ENCODE assay signal across 27 mouse cellular contexts in the genomic region with DNA sequence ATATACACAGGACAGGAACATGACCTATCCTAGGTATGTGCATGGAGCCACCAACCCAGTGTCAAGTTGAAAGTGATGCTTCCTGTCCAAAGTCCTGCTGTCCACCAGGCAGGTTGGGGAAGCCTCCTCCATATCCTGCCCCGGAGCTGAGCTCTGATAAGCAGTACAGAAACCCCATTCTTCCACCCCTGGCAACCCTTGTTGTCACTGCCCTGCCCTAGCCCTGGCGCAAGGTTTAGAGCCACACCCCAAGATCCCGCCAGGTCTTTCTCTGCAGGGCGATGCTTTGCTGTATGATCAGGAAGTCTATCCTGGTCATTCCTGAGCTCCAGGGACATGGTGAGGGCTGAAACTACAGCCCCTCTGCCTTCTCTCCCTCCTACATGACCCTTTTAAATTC.
DNase-seq lines count a peak whose midpoint lies in the region; ATAC-seq and TF ChIP-seq lines count a peak whose summit lies in the region.
"Had no signal": no experiment of that assay in that cellular context is flagged by ENCODE, and none has a peak within 500 bp of the region (broad histone marks: within the 10 kb centered on the region; RNA-seq: fewer than 3 reads in every experiment).

No protein-coding gene starts in this region.

- no peak for DNase-seq in midbrain, embryonic 10.5 days (ENCODE audit: low spot score)
- no peak for DNase-seq in lung, postnatal 25 days (ENCODE audit: low spot score)
- no peak for DNase-seq in embryo, embryonic 11 days
- no peak for DNase-seq in kidney, postnatal 25 days
- DNase-seq: adrenal gland, adult 8-10 months; adrenal gland, postnatal 14 days; adrenal gland, postnatal 36 days; B cell, adult 2 months; cerebellum, adult 11-12 months; cerebellum, adult 2 months; cerebellum, adult 9-10 months; cerebellum, postnatal 10 days; cerebellum, postnatal 25 days had no signal

- no peaks in the 10 kb centered on the region for H3K36me3 ChIP-seq in midbrain, embryonic 10.5 days
- H3K36me3 ChIP-seq in midbrain, embryonic 16.5 days (ENCODE audit: control insufficient read depth, insufficient read depth, low read length) = no peaks in the 10 kb centered on the region
- H3K36me3 ChIP-seq in intestine, postnatal 0 days (ENCODE audit: control insufficient read depth, insufficient read depth) = no peaks in the 10 kb centered on the region
- no peaks in the 10 kb centered on the region for H3K36me3 ChIP-seq in stomach, embryonic 16.5 days (ENCODE audit: control insufficient read depth, insufficient read depth, low read length)
- H3K36me3 ChIP-seq: embryonic facial prominence, embryonic 13.5 days; embryonic facial prominence, embryonic 15.5 days; forebrain, embryonic 10.5 days; forebrain, embryonic 12.5 days; G1E had no signal

- H3K9ac ChIP-seq in midbrain, embryonic 16.5 days (ENCODE audit: low read depth, low read length) = no peak overlapping the region
- no peak overlapping the region for H3K9ac ChIP-seq in intestine, postnatal 0 days (ENCODE audit: low read depth, low read length)
- H3K9ac ChIP-seq in stomach, embryonic 16.5 days (ENCODE audit: low read length) = no peak overlapping the region
- H3K9ac ChIP-seq: embryonic facial prominence, embryonic 13.5 days; embryonic facial prominence, embryonic 15.5 days; forebrain, embryonic 12.5 days had no signal

- peaks cover 40% of the 10 kb centered on the region for H3K4me1 ChIP-seq in midbrain, embryonic 10.5 days
- H3K4me1 ChIP-seq in midbrain, embryonic 16.5 days (ENCODE audit: control insufficient read depth, insufficient read depth, low read length) = no peaks in the 10 kb centered on the region
- H3K4me1 ChIP-seq in intestine, postnatal 0 days (replicated peaks; ENCODE audit: control insufficient read depth, insufficient read depth, low read length) = no peaks in the 10 kb centered on the region
- H3K4me1 ChIP-seq in stomach, embryonic 16.5 days (ENCODE audit: control insufficient read depth, insufficient read depth, low read length) = peaks cover 16% of the 10 kb centered on the region

- 92% methylated on average over 4 of the region's 4 CpGs for WGBS in midbrain, embryonic 10.5 days
- 96% methylated on average over 4 of the region's 4 CpGs for WGBS in midbrain, embryonic 16.5 days
- 44% methylated on average over 4 of the region's 4 CpGs for WGBS in intestine, postnatal 0 days
- 72% methylated on average over 4 of the region's 4 CpGs for WGBS in stomach, embryonic 16.5 days

- H3K4me3 ChIP-seq in midbrain, embryonic 10.5 days = no peak overlapping the region
- H3K4me3 ChIP-seq in midbrain, embryonic 16.5 days (ENCODE audit: low read depth, low read length) = no peak overlapping the region
- no peak overlapping the region for H3K4me3 ChIP-seq in intestine, postnatal 0 days (ENCODE audit: low read depth, low read length)
- no peak overlapping the region for H3K4me3 ChIP-seq in stomach, embryonic 16.5 days (replicated peaks; ENCODE audit: low read length)
- H3K4me3 ChIP-seq: embryonic facial prominence, embryonic 13.5 days; embryonic facial prominence, embryonic 15.5 days; erythroblast, embryonic 14.5 days; forebrain, embryonic 10.5 days; forebrain, embryonic 12.5 days had no signal

- H3K9me3 ChIP-seq in midbrain, embryonic 10.5 days (replicated peaks) = no peaks in the 10 kb centered on the region; the same call in 1 of the 2 replicates
- no peaks in the 10 kb centered on the region for H3K9me3 ChIP-seq in midbrain, embryonic 16.5 days (replicated peaks; ENCODE audit: control insufficient read depth, low read length, poor library complexity, severe bottlenecking)
- H3K9me3 ChIP-seq in intestine, postnatal 0 days (ENCODE audit: control insufficient read depth) = no peaks in the 10 kb centered on the region
- H3K9me3 ChIP-seq in stomach, embryonic 16.5 days (replicated peaks; ENCODE audit: control insufficient read depth, low read length) = no peaks in the 10 kb centered on the region
- H3K9me3 ChIP-seq: embryonic facial prominence, embryonic 13.5 days; embryonic facial prominence, embryonic 15.5 days; forebrain, embryonic 10.5 days; forebrain, embryonic 12.5 days had no signal

- 0 out of 2 replicates have a peak overlapping the region, but pooled peaks have one; percentile 9 for H3K27ac ChIP-seq in midbrain, embryonic 10.5 days (replicated peaks)
- H3K27ac ChIP-seq in midbrain, embryonic 16.5 days (ENCODE audit: low read length) = no peak overlapping the region
- no peak overlapping the region; the same call in 1 of the 2 replicates for H3K27ac ChIP-seq in intestine, postnatal 0 days (ENCODE audit: low read depth, low read length)
- H3K27ac ChIP-seq in stomach, embryonic 16.5 days (ENCODE audit: low read length) = no peak overlapping the region
- H3K27ac ChIP-seq: embryonic facial prominence, embryonic 13.5 days; embryonic facial prominence, embryonic 15.5 days; forebrain, embryonic 10.5 days; forebrain, embryonic 12.5 days had no signal

- H3K4me2 ChIP-seq in midbrain, embryonic 16.5 days (ENCODE audit: low read length) = no peak overlapping the region
- no peak overlapping the region for H3K4me2 ChIP-seq in intestine, postnatal 0 days (replicated peaks; ENCODE audit: low read depth)
- H3K4me2 ChIP-seq in stomach, embryonic 16.5 days (ENCODE audit: low read depth, low read length) = no peak overlapping the region
- H3K4me2 ChIP-seq: embryonic facial prominence, embryonic 13.5 days; embryonic facial prominence, embryonic 15.5 days; forebrain, embryonic 12.5 days had no signal

- peaks cover 35% of the 10 kb centered on the region for H3K27me3 ChIP-seq in midbrain, embryonic 10.5 days (ENCODE audit: low read depth, poor library complexity, severe bottlenecking)
- H3K27me3 ChIP-seq in midbrain, embryonic 16.5 days (ENCODE audit: control insufficient read depth, insufficient read depth, low read depth, low read length) = no peaks in the 10 kb centered on the region
- H3K27me3 ChIP-seq in intestine, postnatal 0 days (replicated peaks; ENCODE audit: control insufficient read depth, insufficient read depth, low read length) = no peaks in the 10 kb centered on the region
- H3K27me3 ChIP-seq in stomach, embryonic 16.5 days (ENCODE audit: control insufficient read depth, insufficient read depth, low read length) = no peaks in the 10 kb centered on the region
- H3K27me3 ChIP-seq: CH12.LX; embryonic facial prominence, embryonic 13.5 days; embryonic facial prominence, embryonic 15.5 days; Patski had no signal

- ATAC-seq in midbrain, embryonic 16.5 days = no peak
- ATAC-seq in intestine, postnatal 0 days = peak; percentile 88
- peak; percentile 46; the same call in 1 of the 2 replicates for ATAC-seq in stomach, embryonic 16.5 days (ENCODE audit: insufficient read depth, low FRiP score)
- ATAC-seq: activated CD4-positive, CD25-positive, alpha-beta regulatory T cell, adult 4 months; CD4-positive, CD25-positive, alpha-beta regulatory T cell, adult 4 months; forebrain, embryonic 14.5 days; Patski had no signal

- no peak for TF ChIP-seq CTCF in intestine, postnatal 0 days (IDR thresholded peaks at IDR 0.05; ENCODE audit: low read depth)
